Mouse (Mus musculus) A20 (cell line): Measurements from ENCODE around the gene Gm266.

Experiments used
- DNase-seq: peaks from one replicate; pipeline ENCODE4 v3.0.0-alpha.2; 2011; ENCODE audit warnings: low read depth, low spot score

Gene Gm266

DNA sequence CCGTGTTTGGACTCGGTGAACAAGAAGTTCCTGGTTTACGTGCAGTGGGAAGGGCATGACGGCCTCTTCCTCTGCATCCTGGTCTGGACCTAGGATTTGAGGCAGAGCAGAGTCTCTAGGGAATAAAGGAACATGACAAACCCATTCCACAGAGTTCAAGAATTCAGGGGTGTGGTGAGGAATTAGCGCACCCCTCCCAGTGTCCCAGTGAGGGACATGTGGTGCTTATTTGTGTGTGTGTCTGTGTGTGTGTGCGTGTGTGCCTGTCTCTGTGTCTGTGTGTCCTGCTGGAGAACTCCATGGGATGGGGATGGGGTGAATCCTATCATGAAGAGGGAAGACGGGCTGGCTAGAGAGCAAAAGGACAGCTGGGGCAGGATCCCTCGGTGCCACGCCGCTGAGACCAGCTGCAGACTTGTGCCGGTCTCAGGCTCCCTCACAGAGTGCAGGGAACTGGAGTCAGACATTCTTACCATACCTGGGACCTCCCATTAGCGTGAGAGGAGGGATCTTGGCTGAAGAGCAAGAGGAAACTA is 30.2 kb downstream of the Gm266 start:
- no peak for DNase-seq

DNA sequence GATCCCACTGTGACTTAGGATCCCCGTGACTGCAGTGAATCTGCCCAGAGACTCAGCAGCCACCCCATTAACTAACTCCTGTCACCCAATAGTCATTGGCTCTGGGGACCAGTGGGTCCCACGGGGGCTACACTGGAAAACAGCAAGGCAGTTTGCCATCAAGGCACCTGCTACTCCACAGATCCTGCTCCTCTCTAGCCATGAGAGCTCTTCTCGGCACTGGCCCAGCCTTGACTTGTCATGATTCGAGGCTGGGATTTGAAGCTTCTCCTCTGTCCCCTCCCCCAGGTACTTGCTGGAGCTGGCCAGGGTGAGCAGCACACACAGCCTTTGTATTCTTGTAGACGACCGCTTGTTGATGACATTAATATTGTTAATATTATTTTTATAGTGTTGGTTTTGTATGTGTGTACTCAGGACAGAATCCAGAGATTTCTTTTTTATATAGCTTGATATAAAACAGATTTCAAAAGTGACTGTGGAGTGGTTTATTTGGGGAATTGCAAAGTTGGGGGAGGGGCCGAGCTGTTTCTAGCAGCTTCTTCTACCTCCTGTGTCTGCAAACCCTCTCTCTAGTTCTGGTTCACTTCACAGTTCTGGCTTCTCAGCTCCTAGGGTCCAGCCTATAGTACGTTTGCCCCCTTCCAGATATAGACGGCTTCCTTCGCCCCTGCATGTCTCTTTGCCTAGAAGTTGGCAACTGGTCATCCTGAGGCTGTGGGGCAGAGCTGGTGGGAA is 30.9 kb downstream of the Gm266 start:
- DNase-seq: no peak

DNA sequence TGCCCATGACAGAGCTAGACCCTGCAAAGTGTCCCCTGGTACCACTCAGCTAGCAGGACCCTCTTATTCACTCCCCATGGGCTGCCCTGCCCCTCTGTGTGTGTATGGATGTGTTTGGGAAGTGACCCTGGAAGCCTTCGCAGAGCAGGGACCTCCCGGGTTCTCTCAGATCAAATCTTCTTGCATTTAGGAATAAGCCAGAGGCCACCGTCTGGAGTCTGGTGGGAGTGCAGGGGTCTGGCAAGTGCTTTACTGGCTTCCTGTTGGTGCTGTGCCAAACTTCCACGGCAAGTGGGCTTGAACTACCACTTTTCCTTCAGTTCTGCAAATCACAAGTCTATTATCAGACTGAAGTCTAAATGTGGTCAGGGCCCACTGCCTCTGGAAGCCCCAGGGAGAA is 31.6 kb downstream of the Gm266 start:
- no peak for DNase-seq

DNA sequence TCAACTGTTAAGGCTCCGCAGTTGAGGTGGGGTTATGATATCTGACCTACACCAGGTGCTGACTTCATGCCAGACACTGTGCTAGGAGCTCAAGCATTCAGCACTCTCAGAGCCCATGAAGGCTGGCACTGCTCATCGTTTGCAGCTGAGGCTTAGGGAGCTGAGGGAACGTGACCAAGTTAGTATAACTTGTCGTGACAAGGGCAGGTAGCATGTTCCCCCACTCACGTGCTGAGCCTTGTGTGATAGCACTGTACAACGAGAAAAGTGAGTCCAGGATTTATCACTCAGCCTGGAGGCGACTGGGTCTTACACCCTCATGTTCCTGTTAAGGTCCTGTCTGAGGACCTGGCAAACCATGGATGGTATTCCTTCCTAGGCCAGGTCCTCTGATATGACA is 34.1 kb downstream of the Gm266 start:
- DNase-seq: no peak

DNA sequence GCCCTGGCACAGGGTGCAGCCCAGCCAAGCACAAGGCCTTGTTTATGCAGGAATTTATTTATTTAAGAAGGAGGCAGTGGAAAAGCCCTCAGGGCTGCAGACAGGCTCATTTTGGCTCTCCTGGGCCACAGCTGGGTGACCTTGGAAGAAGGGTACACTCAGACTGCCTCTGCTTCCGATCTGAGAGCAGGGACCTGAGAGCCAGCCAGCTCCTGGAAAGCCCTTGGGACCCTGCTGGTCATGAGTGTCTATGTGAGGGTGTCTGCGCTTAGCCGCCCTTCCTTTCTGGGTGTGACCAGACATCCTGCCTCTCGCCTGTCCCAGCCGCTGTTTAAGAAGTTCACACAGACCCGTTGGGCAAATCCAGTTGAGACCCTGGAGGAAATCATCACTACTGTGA is 35.3 kb downstream of the Gm266 start:
- DNase-seq: no peak

DNA sequence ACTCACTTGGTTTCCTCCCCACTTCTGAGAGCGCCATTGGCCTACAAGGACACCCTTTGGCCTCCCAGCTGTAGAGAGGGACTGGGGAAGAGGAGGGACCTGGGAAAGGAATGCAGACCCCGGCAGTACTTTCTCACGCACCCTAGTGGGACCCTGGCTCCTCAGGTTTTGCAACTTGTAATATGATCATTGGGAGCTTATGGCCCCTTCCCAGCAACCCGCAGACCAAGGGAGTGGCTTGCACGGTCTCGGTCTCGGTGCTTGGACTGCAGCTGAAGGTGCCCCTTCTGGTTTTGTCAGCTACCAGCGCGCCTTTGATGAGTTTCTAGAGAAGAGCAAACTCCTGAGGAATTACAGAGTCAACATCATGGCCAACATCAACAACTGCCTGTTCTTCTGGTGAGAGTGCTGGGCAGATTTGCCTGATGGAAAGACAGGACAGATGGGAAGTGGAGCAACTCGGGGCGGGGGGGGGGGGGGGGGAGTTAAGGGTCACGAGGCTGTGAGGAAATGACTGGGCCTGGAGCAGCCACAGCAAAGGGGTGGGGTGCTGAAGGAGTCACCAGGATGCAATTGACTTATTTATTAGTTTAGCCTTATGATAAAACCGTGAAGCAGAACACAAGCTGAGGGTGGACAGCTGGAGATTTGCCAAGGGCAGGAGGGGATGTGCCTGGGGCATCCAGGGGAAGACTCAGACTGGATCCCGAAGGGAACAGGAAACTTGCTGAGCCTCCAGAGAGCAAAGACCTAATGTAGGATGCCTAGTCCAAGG is 36.5 kb downstream of the Gm266 start:
- no peak for DNase-seq

DNA sequence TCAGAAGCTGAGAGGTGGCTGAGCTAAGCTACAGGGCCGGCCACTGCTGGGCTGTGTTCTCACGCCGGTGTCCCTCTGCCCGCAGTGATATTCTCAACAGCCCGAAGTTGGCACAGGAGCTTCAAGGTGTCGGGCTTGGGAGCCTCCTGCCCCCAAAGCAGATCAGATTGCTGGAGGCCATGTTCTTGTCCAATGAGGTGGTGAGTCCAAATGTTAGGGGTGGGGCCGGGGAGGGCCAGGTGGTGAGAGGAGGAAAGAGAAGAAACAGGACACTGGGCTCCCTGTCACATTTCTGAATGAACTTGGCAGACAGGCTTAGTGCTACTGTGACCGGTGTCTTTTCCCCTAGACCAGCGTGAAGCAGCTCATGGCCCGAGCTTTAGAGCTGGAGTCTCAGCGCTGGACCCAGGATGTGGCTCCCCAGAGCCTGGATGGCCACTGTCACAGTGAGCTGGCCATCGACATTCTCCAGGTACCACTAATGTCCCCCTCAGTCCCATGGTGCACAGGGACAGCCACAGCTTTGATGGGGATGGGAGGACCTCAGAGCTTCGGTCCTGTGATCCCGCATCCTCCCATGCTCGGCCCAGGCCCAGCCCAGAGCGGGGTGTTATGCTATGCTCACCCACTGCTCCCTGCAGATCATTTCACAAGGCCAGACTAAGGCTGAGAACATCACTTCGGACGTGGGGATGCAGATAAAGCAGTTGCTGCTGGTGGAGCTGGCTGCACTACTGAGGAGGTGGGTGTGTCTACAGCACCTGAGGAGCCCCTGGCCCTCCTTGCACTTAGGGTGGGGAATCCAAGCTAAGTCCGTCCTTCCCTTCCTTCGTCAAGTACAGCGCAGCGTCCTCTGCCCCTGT is 37.5 kb downstream of the Gm266 start:
- DNase-seq: no peak

DNA sequence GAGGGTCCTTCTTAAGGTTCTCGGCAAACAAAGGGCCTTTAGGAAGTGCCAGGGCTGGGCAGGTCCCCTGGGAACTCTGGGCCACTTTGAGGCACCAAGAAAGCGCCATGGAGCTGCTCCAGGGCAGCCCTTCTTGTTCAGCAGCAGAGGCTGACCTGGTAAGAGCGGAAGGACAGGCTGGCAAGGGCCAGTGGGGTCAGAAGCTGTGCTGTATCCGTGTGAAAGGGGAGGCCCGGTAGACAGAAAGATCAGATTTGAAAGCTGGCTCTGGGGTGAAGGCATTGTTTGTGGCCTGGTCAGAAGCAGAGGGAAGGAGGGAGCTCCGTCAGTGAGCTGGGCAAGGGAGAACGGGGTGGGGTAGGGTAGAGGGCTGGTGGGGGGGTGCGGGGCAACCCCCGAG is 38.3 kb downstream of the Gm266 start:
- DNase-seq: no peak

DNA sequence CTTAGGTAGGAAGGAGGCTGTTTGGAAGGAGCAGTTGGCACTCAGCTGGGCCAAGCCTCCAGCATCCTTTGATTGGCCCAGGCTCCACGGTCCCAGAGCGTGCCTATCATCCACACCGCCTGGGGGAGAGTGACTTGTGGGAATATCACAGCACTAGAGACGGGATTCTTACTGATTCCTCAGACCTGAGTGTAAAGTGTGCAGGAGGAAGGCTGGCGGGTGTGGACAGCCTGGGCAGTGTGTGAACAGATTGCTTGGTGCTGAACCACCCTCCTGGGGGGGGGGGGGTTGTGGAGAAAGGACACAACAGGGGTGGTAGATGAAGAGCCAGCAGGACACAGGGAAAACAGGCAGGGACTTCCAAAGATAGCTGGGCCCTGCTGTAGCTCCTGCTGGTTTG is 38.9 kb downstream of the Gm266 start:
- no peak for DNase-seq

DNA sequence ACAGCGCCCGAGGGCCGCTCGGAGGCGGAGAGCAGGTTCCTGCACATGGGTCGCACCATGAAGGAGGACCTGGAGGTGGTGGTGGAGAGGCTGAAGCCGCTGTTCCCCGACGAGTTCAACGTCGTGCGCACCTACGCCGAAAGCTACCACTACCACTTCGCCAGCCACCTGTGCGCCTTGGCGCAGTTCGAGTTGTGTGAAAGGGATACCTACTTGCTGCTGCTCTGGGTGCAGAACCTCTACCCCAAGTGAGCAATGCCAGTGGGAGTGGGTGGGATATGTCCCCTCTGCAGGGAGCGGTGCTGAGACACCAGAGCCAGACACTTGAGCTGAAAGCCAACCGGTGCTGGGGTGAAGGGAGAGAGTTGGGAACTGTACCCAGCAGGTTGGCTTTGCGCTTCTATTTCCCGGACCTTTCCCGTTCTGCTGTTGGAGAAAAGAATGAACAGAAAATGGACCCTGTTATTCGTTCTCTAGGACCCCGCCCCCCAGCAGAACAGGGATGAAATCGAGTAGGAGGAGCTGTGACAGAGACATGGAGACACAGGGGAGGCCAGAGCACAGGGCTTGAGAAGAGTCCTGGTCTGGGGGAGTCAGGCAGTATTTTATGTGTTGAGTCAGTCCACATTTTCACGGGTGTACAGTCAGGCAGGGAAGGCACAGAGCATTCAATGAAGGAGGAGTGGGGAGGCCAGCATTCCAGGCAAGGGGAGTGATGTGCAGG is 39.6 kb downstream of the Gm266 start:
- no peak for DNase-seq

DNA sequence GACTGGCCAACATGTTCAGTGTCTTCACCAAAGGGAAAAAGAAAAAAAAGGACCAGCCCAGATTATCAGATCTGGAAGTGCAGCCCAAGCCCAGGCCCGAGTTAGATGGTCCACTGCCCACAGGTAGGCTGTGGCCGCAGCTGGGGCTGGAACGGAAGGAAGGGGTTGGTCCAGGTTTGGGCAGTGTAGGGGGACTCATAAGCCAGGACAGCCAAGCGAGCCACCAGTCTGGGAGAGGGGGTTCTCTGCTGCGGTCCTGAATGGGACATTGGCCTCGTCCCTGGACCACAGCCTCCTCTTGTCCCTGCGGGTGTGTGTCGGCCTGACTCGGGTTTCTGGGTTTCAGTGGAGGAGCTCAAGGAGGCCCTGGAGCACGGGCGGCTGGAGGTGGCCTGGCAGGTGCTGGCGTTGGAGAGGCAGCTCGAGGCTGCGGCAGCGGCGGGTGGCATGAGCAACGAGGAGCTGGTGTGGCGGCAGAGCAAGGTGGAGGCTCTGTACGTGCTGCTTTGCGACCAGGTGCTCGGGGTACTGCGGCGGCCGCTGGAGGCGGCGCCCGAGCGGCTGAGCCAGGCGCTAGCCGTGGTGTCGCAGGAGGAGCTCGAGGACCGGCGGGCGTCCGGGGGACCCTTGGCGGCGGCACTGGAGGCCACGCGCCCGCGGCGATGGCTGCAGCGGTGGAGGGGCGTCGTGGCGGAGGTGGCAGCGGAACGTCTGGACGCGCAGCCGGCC is 40.3 kb downstream of the Gm266 start:
- DNase-seq: no peak

DNA sequence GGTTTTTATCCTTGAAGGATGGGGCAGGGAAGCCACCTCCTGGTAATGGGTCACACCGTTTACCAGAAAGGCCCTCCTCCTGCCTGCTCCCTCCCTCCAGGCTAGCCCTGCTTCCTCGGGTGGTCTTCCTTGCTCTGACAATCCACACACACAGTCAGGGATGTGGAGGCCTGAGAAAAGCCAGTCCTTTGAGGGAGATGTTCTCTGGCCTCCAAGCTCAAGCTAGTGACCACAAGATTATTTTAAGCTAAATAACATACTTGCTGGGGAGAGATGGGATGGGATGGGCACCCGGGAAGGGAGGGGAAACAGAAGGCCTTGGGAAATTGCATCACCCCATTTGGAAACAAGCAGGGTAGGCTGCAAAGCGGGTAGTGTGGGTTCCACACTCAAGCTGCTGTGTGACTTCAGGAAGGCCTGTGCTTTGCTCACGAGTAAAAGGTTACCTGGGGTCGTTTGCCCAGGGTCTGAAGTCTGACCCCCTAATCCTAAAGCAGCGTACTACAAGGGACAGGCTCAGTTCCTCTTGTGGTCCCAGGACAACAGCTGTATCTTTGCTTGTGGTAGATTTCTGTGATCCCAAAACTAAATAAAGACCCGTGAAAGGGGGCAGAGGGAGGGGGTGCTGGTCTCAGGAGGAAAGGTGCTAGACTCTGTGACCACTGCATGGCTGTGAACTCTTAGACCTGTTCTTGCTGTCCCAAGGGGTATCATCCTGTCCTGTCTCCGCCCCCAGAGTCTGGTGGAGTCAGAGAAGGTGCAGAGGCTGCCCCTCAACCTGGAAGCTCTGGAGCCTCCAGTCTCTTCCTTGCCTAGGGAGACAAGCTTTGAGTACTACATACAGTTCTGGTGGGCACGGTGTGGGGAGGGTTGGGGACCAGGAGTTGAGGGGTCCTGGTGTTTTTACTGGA is 41.4 kb downstream of the Gm266 start:
- DNase-seq: no peak

DNA sequence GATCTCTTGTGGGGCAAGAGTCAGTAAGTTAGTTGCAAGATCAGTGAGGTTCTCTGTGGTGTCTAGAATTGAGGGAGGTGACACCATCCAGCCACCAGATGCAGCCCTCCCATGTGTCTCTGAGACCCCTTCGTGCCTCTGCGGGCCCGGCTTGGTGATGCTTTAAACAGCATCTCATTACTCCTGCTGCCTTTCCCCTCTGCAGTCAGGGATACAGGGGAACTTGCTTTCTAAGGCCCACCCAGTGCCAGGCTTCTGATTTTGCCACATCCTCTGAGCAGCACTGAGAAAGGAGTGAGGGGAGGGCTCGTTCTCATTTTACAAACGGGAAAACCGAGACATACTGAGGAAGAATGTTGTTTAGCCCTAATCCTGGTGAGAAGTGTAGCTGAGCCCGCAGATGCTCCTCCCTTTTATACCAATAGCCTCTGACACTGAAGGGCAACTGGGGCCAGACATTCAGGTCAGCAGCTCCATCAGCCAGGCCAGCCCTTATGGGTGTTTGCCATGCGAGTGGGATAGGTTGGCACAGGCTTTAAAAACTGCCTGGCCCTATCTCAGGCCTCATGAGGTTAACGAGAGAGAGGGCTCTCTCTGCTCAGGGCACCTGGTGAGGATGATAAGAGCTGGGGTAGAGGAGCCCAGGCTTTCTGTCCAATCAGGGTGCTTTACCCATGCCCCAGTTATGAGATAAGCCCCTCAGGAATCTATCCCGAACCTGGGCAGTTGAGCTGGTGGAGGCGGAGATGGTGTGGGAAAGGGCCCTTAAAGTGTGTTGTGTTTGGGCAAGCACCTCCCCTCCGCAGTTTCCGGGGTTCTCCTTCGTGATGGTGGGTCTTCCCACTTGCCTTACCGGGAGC is 42.4 kb downstream of the Gm266 start:
- no peak for DNase-seq

DNA sequence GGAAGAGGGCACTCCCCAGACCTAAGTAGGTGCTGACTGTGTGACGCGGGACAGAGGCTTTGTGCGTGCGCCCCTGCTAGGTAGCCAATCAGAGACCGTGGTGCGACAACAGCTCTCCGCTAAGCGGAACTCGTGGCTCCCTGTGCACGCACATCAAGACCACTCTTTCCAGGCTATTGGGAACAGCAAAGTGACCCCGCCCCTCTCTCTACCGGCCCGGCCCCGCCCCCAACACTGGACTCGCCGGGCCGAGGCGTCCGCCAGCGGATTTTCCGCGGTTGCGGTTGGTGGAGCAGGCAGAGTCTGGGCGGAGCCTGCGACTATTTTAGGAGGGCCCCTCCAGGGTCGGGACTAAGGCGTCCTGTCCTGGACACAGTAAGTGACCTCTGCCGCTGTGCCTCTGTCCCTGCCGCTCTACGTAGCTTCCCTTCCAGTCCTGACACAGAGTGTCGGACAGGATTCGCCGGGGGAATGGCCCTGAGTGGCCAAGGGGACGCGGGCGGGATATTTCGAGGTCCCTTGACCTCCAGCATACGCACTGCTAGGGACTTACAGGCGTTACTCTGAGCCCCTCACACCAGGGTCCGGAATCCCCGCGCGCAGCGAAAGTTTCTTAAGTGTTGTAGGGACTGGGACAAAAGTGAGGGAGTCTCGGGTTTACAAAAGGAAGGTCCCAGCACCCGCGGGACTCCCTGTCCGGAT is 43.2 kb downstream of the Gm266 start, which contains the start of gene Tnfaip2:
Gene Tnfaip2, plus strand, starts transcription at position 161 of the 702 bp plus-strand sequence.
- no peak for DNase-seq

DNA sequence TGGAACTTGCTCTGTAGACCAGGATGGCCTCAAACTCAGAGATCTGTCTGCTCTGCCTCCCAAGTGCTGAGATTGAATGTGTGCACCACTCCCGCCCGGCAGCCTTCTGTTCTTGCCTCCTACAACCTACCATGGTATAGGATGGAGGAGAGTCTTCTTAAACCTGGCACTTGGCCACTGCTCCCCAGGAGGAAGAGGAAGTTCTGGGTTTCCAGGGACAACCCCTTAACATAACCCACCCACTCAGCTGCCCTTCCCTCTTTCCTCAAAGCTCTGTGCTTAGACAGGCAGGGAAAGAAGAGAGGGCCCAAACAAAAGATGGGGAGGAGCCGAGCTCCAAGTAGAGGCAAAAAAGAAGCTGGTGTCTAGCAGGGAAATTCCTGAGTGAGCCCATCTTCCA is 44.1 kb downstream of the Gm266 start:
- DNase-seq: no peak

DNA sequence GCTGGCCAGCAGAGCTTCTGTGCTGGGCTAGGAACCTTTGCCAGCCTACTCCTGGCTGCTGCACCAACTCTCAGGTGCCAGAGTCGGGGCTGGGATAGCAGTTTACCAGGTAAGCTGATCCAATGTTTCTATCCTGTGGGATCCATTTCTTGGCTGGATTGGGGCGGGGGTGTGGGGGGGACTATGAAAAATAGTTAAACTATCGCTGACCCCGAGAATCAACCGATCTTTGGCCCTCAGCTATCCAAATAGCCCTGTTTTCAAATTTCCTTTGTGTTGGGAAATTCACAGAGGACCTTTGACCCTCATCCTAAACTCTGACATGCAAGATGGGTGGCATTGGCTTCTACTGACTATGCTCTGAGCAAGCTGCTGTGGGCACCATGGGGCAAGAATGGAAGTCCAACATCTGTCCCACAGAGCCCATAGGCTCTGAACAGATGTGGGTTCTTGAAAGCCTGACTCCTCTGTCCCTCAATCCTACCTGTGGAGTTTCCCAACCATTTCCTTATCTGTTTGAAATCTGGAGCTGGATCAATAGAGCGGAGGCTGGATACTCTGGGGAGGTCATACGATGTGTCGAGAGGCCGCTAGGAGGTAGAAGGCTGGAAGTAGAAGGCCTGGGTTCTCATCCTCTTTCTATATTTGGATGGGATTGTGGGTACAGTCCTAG is 44.8 kb downstream of the Gm266 start:
- DNase-seq: no peak

DNA sequence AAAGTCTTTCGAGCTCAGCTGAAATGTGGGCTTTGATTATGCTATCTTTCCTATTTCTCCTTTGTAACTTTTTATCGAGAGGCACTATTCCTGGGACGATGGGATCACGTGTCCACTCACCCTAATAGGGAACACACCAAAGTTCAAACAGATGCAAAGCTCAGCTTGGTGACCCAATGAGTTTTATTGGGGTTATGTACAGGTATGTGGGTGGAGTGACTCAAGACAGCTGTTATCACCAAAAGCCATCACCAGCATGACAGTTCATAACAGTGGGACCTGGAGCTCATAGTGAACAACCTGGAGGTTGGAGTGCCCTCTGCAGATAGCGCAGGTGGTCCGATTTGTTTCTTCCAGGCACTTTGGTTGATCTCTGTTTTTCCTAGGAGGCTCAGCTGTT is 46.8 kb downstream of the Gm266 start:
- DNase-seq: no peak
